Mouse (Mus musculus): ENCODE data around the gene Gm45194.

DNA sequence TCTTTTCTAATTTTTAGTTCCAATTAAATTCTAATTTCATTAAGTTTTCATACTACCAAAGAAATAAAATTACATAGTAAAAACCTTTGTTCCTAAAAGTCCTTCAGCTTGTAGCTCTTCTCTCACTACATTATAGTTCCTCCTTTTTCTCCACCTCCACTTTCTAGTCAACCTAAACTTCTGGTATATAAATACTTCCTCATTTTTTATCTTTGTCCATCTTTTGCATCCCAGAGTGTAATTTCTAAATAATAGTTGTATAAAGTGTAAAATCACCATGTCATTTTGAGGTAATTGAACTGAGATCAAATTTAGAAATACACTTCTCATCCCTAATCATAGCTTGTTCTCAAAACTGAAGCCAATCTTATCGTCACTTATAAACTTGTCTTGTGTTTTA is 351.7 kb downstream of the Gm45194 start:
- TF ChIP-seq CTCF (IDR thresholded peaks at IDR 0.05; ENCODE audit: low read depth, low read length) (no peak), GATA1 (IDR thresholded peaks at IDR 0.05; ENCODE audit: borderline replicate concordance, low read length) (no peak), GATA2 (IDR thresholded peaks at IDR 0.05; ENCODE audit: borderline replicate concordance, low read depth, low read length) (no peak)
